Mouse (Mus musculus): ENCODE results near the gene H1f0. TPM values are rescaled to one million over a fixed set of nuclear protein-coding genes. Genes with fewer than 3 reads are reported as not detected.
"Not testable (repeated sequence)": the region's sequence is repeated elsewhere in the genome, so short reads cannot be mapped to it uniquely, and the experiment has no call there.

The H1f0 gene
- total RNA-seq, 2 experiments from 2014 or later, result 6.5 to 20.5 TPM

GRCm38 (mm10) chr15:79030551-79031435 is 2.5 kb downstream of the H1f0 start:
- ATAC-seq (replicated peaks; ENCODE audit: low FRiP score, poor library complexity, severe bottlenecking), result peak; percentile 58; the same call in 1 of the 2 replicates

- ATAC-seq (replicated peaks; ENCODE audit: low FRiP score, poor library complexity, severe bottlenecking), result not testable (repeated sequence)
Observed at GRCm38 (mm10) chr15:79031908-79032307, 3.7 kb downstream of the H1f0 start.

GRCm38 (mm10) chr15:79037913-79038328 is 9.7 kb downstream of the H1f0 start:
- ATAC-seq (replicated peaks; ENCODE audit: low FRiP score, poor library complexity, severe bottlenecking), result peak; percentile 69

- ATAC-seq (replicated peaks; ENCODE audit: low FRiP score, poor library complexity, severe bottlenecking), result no peak
Observed at GRCm38 (mm10) chr15:79038331-79038730, 10.1 kb downstream of the H1f0 start.

DNA sequence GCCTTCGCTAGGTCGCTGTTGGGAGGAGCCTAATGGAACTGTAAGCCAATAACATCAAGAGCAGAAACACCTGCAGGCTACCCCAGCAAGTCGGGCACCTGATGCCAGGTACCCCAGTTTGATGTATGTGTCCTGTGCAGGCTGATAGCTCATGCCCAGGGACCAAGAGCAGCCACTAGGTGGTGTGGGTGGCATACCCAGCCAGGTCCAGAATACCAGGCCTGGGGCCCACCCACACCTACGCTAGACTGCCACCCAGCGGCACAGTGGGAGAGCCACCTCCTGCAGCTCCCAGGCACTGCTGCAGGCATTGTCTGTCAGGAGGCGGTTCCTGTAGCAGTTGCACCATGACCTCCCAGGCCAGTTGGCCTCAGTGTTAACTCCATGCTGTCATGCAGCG is 10.6 kb downstream of the H1f0 start:
- peak; percentile 84 for ATAC-seq (replicated peaks; ENCODE audit: low FRiP score, poor library complexity, severe bottlenecking)

GRCm38 (mm10) chr15:79040501-79041416 is 12.5 kb downstream of the H1f0 start:
- no peak for ATAC-seq (replicated peaks; ENCODE audit: low FRiP score, poor library complexity, severe bottlenecking)

GRCm38 (mm10) chr15:79041585-79041984 is 13.3 kb downstream of the H1f0 start, which contains the start of gene Galr3:
Gene Galr3, plus strand, starts transcription at chr15:79041885.
- no peak for ATAC-seq (replicated peaks; ENCODE audit: low FRiP score, poor library complexity, severe bottlenecking)

- no peak for ATAC-seq (replicated peaks; ENCODE audit: low FRiP score, poor library complexity, severe bottlenecking)
Observed at GRCm38 (mm10) chr15:79042721-79043491, 14.7 kb downstream of the H1f0 start.

GRCm38 (mm10) chr15:79044837-79045236 is 16.6 kb downstream of the H1f0 start:
- ATAC-seq (replicated peaks; ENCODE audit: low FRiP score, poor library complexity, severe bottlenecking), result no peak

DNA sequence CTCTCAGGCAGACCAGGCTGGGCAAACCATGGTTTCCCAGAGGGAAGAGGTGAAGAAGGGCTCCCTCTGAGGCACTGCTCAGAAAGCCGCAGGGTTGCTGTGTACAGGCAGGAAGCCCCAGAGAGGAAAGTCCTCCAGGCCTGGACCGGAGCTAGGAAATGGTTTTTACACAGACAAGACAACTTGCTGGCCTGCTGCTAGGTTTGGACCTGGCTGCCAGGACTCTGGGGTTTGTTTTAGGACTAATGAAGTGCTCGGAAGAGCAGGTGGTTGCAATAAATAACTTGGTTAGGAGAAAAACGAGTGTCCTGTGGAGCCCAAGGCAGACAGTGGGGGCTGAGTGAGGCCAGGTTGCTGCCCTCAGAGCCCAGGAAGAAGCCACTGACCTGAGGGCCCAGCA is 19.9 kb downstream of the H1f0 start:
- ATAC-seq (replicated peaks; ENCODE audit: low FRiP score, poor library complexity, severe bottlenecking), result no peak

GRCm38 (mm10) chr15:79050160-79050845 is 22.1 kb downstream of the H1f0 start:
- no peak for ATAC-seq (replicated peaks; ENCODE audit: low FRiP score, poor library complexity, severe bottlenecking)

DNA sequence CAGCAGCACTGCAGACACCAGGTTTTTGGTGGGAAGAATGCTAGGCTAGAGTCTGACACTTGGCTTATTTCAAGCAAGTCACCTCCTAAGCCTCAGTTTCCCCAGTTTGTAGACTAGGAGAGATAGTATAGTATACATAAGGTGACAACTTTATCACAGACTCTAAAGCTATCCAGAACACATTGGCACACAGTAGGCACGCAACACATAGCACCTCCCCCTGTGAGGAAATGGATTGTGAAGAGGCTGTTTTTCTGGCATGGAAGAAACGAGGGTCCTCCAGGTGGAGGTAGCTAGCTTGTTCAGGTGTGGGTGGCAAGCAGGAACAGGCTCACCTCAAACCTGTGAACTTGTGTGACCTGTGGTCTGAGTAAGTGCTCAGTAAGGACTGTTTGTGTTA is 22.7 kb downstream of the H1f0 start:
- ATAC-seq (replicated peaks; ENCODE audit: low FRiP score, poor library complexity, severe bottlenecking), result no peak

DNA sequence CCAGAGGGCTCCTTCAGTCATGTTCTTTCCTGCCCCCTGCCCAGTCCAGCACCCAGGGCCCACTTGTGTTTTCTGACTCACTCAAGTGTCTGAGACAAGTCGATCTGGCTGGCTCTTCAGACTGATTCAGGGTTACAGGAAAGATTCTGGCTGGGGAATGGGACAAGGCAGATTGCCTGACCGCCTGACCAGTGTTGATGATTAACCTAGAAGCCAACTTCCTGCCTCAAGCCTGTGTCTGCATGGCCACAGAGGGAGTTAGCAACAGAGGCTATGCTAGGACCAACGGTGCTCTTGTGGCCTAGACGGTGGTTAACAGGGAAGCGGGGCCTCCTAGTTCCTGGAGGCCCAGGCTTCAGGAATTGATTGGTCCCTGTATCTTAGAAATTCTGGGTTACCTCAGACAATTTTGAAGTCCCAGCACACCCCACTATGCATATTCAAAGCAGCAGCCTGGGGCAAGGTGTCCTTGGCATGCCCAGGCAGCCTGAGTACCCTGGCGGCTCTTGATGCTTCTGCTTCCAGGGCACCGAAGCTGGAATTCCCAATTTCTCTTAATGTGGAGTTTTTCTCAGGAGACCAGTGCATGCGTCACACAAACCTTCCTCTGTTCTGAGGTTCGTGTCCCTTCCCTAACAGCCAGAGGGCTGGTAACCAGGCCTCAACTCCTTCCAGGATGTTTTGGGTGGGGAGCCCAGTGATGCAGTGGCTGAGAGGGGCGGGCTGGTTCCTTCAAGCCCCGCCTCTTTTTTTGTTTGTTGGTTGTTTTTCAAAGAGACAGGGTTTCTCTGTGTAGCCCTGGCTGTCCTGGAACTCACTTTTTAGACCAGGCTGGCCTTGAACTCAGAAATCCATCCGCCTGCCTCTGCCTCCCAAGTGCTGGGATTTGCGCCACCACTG is 23.5 kb downstream of the H1f0 start:
- ATAC-seq (replicated peaks; ENCODE audit: low FRiP score, poor library complexity, severe bottlenecking), result no peak

GRCm38 (mm10) chr15:79052366-79052765 is 24.1 kb downstream of the H1f0 start:
- ATAC-seq (replicated peaks; ENCODE audit: low FRiP score, poor library complexity, severe bottlenecking), result no peak

DNA sequence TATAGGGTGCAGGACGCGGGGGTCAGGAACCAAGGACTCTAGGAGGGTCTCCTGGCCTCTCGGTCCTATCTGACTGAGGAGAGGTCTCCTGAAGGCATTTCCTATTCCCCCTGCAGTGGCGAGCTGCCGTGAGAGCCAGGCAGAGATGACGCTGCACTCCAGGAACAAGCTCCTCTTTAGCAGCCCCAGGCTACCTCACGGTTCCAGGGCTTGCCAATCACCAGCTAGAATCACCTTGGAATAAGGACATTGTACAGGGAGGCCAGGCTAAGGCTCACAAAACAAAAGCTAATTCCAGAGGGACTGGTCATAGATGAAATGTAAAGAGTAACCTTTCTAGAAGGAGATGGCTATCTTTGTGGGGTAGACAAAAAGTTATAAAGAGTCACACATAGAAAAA is 28.4 kb downstream of the H1f0 start:
- no peak for ATAC-seq (replicated peaks; ENCODE audit: low FRiP score, poor library complexity, severe bottlenecking)

GRCm38 (mm10) chr15:79057850-79058249 is 29.6 kb downstream of the H1f0 start:
- peak; percentile 57 for ATAC-seq (replicated peaks; ENCODE audit: low FRiP score, poor library complexity, severe bottlenecking)

- no peak for ATAC-seq (replicated peaks; ENCODE audit: low FRiP score, poor library complexity, severe bottlenecking)
Observed at GRCm38 (mm10) chr15:79060887-79061565, 32.8 kb downstream of the H1f0 start.

Measured in erythroblast, adult 5-6 weeks (primary cell).